Mouse (Mus musculus) heart, embryonic 11.5 days (tissue): ENCODE data around the gene Slc9a1. TPM values are rescaled to one million over a fixed set of nuclear protein-coding genes. Genes with fewer than 3 reads are reported as not detected.

Source experiments
- ATAC-seq: fragments of 200-750 bp; cut with Nextera tagmentation; replicated peaks from 2 replicates; pipeline ENCODE4 v1.8.0; 2017; ENCODE audit warnings: moderate library complexity; ENCODE audit not compliant: insufficient number of reproducible peaks, low FRiP score, low TSS enrichment
- H3K27ac ChIP-seq: fragments of 300-500 bp; sonication (generic); 2 replicates; pipeline ENCODE4 v1.5.1; 2014; ENCODE audit warnings: mild to moderate bottlenecking, low read depth, low read length
- H3K27me3 ChIP-seq: fragments of 300-500 bp; sonication (generic); 2 replicates; pipeline ENCODE4 v1.6.1; 2014; ENCODE audit warnings: mild to moderate bottlenecking, low read length, mixed read lengths; ENCODE audit not compliant: control insufficient read depth, insufficient read depth
- H3K36me3 ChIP-seq: fragments of 300-500 bp; sonication (generic); 2 replicates; pipeline ENCODE4 v1.6.1; 2014; ENCODE audit warnings: mild to moderate bottlenecking, low read length, moderate library complexity, mixed read lengths; ENCODE audit not compliant: control insufficient read depth, insufficient read depth
- H3K4me1 ChIP-seq: fragments of 300-500 bp; sonication (generic); 2 replicates; pipeline ENCODE4 v1.6.1; 2014; ENCODE audit warnings: low read length; ENCODE audit not compliant: control insufficient read depth, insufficient read depth
- H3K4me2 ChIP-seq: fragments of 300-500 bp; sonication (generic); 2 replicates; pipeline ENCODE4 v1.6.1; 2014; ENCODE audit warnings: mild to moderate bottlenecking, moderate library complexity
- H3K4me3 ChIP-seq: fragments of 300-500 bp; sonication (generic); 2 replicates; pipeline ENCODE4 v1.5.1; 2014; ENCODE audit warnings: low read depth, low read length
- H3K9ac ChIP-seq: fragments of 300-500 bp; sonication (generic); 2 replicates; pipeline ENCODE4 v1.6.1; 2014; ENCODE audit warnings: mild to moderate bottlenecking, low read depth, low read length, moderate library complexity
- H3K9me3 ChIP-seq: fragments of 300-500 bp; sonication (generic); replicated peaks from 2 replicates; pipeline ENCODE4 v1.6.1; 2016; ENCODE audit warnings: low read length; ENCODE audit not compliant: control insufficient read depth
- WGBS: fragments of 180-500 bp; shearing (Covaris S2); extraction: QIAGEN DNeasy Blood & Tissue Kit; methylation state at CpG from one replicate; pipeline ENCODE4 v1.1.7; 2014; ENCODE audit not compliant: insufficient replicate concordance; 5-methylcytosine and 5-hydroxymethylcytosine counted together
- polyA plus RNA-seq: library from polyadenylated mRNA; unstranded; fragments of >200 nt; fragmentation: Nextera tagmentation; extraction: Ambion mirVana; gene quantifications from 2 replicates; pipeline ENCODE4 v1.2.1, GENCODE M21; 2014

Gene Slc9a1
- polyA plus RNA-seq, 1 experiment from 2014 or later, result 4.8 TPM

DNA sequence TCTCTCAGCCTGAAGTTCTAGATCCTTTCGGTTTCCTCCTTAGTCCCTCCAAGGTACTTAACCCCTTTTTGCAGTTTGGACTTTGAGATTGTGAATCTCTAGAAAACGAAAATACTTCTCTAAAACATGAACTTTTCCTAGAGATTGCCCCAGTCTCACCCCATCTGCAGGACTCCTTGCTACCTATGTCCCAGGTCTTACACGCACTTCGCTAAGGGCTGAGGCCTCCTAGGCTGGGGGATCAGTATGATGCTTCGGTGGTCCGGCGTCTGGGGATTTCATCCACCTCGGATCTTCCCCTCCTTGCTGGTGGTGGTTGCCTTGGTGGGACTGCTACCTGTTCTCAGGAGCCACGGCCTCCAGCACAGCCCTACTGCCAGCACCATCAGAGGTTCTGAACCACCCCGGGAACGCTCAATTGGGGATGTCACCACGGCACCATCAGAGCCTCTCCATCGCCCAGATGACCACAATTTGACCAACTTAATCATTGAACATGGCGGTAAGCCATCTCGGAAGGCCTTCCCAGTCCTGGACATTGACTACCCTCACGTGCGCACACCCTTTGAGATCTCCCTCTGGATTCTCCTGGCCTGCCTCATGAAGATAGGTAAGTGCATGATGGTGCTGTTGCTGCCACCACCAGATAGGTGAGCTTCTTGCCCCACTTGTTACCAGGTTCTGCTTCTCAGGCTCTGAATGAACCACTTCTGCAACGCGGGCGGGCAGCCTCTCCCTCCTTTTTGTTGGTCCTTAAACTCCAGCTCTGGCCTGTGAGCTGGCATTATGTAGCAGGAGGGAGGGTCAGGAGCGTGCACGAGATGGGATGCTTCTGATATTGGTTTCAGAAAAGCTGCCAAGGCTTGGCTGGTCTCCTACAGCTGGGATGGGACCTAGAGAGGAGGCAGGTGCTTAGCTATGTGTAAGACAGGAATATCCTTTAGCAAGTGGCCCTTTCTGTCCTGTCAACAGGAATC, 1.1 kb downstream of the Slc9a1 start:
- Histone ChIP-seq H3K36me3 (no peaks in the 10 kb centered on the region), H3K4me2 (peak overlapping the region; percentile 89), H3K27ac (peak overlapping the region; percentile 77; the same call in 1 of the 2 replicates), H3K27me3 (no peaks in the 10 kb centered on the region), H3K4me3 (peak overlapping the region; percentile 95), H3K9ac (peak overlapping the region; percentile 90), H3K9me3 (no peaks in the 10 kb centered on the region), H3K4me1 (peaks cover 48% of the 10 kb centered on the region)
- no peak for ATAC-seq
- 67% methylated on average over 22 of the region's 22 CpGs for WGBS

DNA sequence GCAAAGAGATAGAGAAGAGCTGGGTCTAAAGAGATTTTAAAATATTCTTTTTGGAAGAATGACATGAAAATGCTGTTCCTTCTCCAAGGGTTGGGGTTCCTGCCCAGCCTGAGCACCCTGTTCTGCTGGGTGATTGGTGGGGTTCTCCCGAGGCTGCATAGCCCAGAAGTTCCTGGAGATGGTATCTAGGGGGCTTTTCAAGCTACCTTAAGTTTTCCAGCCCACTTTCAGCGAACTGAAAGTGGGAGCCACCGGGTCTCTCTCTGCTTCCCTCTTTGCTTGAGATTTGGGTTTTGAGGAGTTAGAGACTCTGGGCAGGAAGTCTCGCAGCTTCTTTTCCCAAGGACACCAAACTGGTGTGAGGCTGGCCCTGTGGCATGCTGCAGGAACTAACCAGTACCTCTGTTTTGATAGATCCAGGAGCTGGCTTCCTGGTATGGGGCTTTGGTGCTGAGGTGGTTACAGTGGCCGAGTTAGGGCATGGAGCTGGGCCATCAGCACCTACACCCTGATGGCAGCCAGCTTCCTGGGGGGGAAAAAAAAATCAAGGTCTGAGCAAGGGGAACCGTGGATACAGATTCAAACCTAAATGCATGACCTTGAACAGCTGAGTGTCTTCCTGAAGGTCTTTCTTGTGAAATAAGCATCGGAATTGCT, 2.2 kb downstream of the Slc9a1 start:
- Histone ChIP-seq H3K36me3 (no peaks in the 10 kb centered on the region), H3K27ac (peak overlapping the region; percentile 57; the same call in 1 of the 2 replicates), H3K4me1 (peaks cover 56% of the 10 kb centered on the region), H3K27me3 (no peaks in the 10 kb centered on the region), H3K4me2 (peak overlapping the region; percentile 89), H3K4me3 (peak overlapping the region; percentile 95), H3K9ac (peak overlapping the region; percentile 60), H3K9me3 (no peaks in the 10 kb centered on the region)
- ATAC-seq, result no peak
- WGBS, result 54% methylated on average over 7 of the region's 7 CpGs

DNA sequence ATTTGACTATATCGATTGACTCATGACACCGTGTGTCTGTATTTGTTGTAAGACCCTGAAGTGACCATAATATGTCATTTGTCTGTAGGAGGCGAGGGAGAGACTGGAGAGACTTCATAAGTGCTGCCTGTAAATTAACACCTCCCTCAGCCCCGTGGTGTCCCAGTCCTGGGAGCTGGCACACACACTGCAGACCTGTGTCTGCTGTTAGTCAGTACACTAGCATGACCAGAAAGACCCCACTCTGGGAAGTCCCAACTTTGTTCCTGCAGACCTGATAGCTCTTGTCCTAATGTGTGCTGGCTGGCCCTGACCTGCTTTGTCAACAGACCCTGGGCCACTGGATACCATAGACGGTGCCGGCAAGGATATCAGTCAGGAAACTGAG, 2.8 kb downstream of the Slc9a1 start:
- peak overlapping the region; percentile 57 for H3K27ac ChIP-seq
- H3K9me3 ChIP-seq, result no peaks in the 10 kb centered on the region
- H3K36me3 ChIP-seq, result no peaks in the 10 kb centered on the region
- H3K4me3 ChIP-seq, result peak overlapping the region; percentile 95
- H3K4me1 ChIP-seq, result peaks cover 59% of the 10 kb centered on the region
- no peaks in the 10 kb centered on the region for H3K27me3 ChIP-seq
- 43% methylated on average over 6 of the region's 6 CpGs for WGBS
- H3K9ac ChIP-seq, result peak overlapping the region; percentile 60
- peak overlapping the region; percentile 89 for H3K4me2 ChIP-seq
- ATAC-seq, result no peak

DNA sequence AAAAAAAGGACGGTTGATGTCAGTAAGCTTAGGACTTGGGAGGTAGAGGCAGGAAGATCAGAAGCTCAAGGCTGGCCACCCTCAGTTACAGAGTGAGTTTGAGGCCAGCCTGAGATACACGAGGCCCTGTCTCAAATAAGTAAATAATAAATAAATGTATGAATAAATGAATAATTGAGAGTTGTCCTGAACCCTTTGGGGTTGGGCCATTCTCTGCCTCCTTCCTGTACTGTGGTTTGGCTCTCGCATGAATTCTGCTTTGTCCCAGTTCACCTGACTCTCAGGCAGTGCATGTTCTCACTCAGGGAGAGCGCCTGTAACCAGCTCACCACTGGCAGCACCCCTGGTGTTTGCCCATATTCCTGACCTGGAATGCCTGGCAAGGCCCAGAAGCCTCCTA, 4.5 kb downstream of the Slc9a1 start:
- 78% methylated on average over 4 of the region's 4 CpGs for WGBS
- ATAC-seq, result no peak
- peaks cover 76% of the 10 kb centered on the region for H3K4me1 ChIP-seq
- no peaks in the 10 kb centered on the region for H3K27me3 ChIP-seq
- no peak overlapping the region for H3K27ac ChIP-seq
- H3K36me3 ChIP-seq, result no peaks in the 10 kb centered on the region
- no peak overlapping the region for H3K4me3 ChIP-seq
- no peak overlapping the region for H3K4me2 ChIP-seq
- H3K9me3 ChIP-seq, result no peaks in the 10 kb centered on the region
- no peak overlapping the region for H3K9ac ChIP-seq

DNA sequence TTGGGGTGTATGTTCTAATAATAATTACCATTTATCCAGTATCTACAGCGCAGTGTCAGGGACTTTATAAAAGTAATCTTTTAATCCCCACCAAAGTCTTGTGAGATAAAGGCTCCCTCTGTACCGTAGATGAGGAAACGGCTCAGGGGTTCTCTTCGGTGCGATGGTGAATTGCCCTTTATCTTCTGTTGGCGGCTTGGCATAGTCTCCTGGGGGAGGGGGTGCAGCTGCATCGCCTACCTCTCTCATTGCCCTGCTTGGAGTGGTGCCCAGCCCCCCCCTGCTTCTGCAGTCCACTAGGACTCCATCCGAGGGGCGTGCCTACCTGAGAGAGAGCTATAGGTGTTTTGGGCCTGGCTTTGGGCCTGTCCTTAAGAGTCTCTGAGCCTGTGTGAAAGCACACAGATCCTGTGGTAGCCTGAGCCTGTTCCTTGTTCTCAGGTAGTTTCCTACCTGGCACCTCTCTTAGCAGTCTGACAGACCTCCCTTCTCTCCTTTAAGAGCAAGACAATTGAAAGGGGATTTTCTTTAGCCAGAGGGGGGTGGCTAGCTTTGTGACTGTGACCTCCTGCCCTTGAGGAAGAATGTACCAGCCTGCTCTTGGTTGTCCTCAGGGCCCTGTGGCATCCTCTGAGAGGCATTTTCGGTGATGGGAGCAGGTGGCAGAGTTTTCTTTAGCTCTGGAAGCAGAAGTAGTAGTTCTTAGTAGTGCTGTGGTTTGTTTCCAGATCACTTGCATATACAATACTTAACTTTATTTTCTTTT, 6.5 kb downstream of the Slc9a1 start:
- Histone ChIP-seq H3K36me3 (no peaks in the 10 kb centered on the region), H3K9me3 (no peaks in the 10 kb centered on the region), H3K27me3 (no peaks in the 10 kb centered on the region), H3K4me1 (peaks cover 80% of the 10 kb centered on the region), H3K4me3 (no peak overlapping the region), H3K27ac (no peak overlapping the region), H3K9ac (no peak overlapping the region), H3K4me2 (no peak overlapping the region)
- no peak for ATAC-seq
- 61% methylated on average over 10 of the region's 10 CpGs for WGBS

DNA sequence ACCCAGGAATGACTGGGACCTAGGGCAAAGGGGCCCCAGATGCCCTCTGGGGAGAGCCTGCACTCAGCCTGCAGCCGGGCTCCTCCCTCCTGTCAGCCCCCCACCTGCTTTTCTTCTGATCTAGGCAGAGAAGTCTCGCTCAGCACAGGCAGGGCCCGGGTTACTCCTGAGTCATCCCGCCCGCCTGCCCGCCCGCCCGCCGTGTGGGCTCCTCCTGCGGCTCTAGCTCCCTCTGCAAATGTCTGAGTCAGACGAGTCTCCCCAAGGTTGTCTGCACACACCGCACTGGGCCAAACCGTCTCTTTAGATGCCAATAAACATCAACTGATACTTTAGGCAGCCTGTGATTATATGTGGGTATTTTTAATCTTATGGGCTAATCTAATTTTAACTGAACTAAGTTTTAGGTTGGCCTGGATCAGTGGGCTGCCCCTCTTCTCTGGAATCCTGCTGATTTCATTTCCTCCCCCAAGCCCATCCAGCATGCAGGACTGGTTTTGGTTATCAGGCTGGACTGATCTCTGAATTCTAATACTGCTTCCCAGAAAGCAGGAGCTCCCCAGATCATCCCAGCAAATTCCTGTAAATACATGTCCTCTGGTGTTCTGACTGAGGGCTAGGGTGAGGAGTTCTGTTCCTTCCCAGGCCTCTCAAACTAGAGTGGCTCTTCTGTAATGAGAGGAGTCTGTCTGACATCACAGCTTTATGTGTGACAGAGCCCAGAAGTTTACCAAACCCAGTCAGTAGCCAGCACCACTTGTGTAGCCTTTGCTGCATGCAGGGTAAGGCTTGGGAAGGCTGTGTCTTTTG, 8.9 kb downstream of the Slc9a1 start:
- peak; percentile 73 for ATAC-seq
- Histone ChIP-seq H3K27ac (peak overlapping the region; percentile 78), H3K9me3 (no peaks in the 10 kb centered on the region), H3K27me3 (no peaks in the 10 kb centered on the region), H3K9ac (peak overlapping the region; percentile 4; the same call in 1 of the 2 replicates), H3K4me1 (peaks cover 59% of the 10 kb centered on the region), H3K4me2 (peak overlapping the region; percentile 42), H3K4me3 (no peak overlapping the region), H3K36me3 (no peaks in the 10 kb centered on the region)
- WGBS, result 3% methylated on average over 13 of the region's 13 CpGs

DNA sequence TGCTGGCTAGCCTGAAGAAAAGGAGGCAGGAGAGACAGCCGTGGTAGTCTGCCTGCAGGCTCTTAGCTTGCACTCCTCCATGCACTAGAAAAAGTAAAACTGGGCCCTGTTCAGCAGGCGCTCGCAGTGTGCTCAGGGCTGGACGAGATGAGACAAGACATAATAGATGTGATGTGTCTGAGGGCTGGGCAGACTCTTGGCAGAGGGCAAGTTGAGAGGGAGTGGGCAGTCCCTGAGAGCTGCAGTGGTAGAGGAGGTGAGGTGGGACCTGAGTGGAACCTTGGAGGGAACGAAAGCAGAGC, 9.5 kb downstream of the Slc9a1 start:
- WGBS, result 34% methylated on average over 5 of the region's 5 CpGs
- no peaks in the 10 kb centered on the region for H3K27me3 ChIP-seq
- peak overlapping the region; percentile 4; the same call in 1 of the 2 replicates for H3K9ac ChIP-seq
- H3K4me2 ChIP-seq, result peak overlapping the region; percentile 16; the same call in 1 of the 2 replicates
- no peaks in the 10 kb centered on the region for H3K9me3 ChIP-seq
- H3K36me3 ChIP-seq, result no peaks in the 10 kb centered on the region
- no peak for ATAC-seq
- H3K4me1 ChIP-seq, result peaks cover 53% of the 10 kb centered on the region
- peak overlapping the region; percentile 78 for H3K27ac ChIP-seq
- H3K4me3 ChIP-seq, result no peak overlapping the region

DNA sequence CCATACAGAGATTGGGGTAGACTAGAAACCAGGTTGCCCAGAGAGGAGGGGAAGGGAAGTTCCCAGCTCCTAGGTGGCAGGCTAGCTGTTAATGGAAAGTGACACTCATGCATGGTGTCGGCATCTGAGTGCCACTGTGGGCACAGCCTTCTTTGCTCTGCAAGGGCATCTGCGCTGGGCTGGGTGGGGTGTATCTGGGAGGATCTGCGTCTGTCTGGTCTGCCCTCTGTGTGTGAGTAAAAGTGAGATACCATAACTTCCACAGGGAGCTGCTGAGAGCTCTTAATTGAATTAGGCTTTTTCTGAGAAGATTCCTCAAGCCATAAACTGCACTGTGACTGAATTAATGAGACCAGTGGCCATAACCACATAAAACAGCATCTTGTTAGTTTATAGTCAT, 10.4 kb downstream of the Slc9a1 start:
- H3K27me3 ChIP-seq, result no peaks in the 10 kb centered on the region
- H3K36me3 ChIP-seq, result no peaks in the 10 kb centered on the region
- no peak for ATAC-seq
- 61% methylated on average over 3 of the region's 3 CpGs for WGBS
- H3K9me3 ChIP-seq, result no peaks in the 10 kb centered on the region
- H3K4me1 ChIP-seq, result peaks cover 48% of the 10 kb centered on the region
- H3K27ac ChIP-seq, result no peak overlapping the region
- no peak overlapping the region for H3K4me3 ChIP-seq
- H3K4me2 ChIP-seq, result no peak overlapping the region
- no peak overlapping the region for H3K9ac ChIP-seq
